Mouse (Mus musculus) urinary bladder, postnatal 14 days (tissue): ENCODE measurements around the gene Foxl1.

Experiments
- DNase-seq: peaks from one replicate; pipeline ENCODE4 v3.0.0; 2021; ENCODE audit warnings: low spot score

Gene Foxl1

DNA sequence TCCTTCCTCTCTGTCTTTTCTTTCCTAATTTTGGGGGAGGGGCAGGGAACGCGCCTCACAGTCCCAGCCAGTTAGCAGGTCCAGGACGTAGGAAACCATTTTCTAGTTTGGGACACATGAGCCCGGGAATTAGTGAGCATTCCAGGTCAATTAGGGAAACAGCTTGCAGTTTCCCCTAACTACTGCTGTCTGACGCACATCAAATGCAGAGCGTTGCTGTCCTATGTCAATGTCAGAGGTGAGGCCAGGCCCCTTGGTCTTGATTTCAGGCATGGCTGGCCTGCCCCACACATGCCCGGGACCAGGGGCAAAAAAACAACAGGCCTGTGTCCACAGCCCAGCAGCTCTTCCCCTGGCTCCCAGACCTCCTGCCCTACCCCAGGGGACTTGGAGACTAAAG is 42.4 kb downstream of the Foxl1 start:
- no peak for DNase-seq

DNA sequence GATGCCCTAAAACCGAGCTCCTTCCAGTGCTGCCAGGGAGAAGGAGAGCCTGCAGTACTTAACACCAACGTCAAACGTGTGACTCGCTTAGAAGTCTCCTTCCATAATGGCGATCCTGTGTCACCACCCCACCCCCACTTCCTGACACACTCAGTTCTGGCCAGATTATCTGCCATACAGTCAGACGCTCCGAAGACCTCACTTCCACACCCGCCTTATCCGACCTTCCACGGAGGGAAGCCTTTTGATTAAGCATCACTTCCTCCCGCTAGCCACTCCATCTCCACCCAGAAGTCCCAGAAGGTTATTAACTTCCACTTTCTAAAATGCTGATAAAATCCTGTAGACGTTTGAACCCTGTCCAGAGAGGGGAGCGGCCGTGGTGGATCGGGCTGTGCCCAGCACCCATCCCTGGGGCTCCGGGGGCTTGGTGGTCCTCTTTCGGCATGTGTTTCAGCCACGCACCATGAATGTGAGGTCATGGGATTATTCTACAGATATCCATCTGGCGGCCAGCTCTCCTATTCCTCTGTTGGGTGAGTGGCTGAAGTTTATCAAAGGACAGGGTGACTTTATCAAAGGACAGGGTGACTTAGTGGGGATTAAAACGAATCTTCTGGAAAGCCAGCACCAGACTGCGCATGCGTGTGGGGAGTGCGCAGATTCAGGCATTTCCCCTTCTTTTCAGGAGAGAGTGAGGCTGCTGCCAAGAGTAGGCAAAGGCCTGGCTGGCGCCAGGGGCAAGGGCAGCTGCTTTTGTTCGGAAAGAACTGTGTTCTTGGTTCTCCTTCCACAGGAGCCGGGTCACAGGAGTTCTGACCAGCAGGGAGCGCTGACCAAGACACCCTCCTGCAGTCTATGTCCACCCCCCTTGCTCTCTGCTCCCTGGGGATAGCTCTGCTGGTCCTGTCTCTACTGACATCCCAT is 43.1 kb downstream of the Foxl1 start:
- peak; percentile 28 for DNase-seq

DNA sequence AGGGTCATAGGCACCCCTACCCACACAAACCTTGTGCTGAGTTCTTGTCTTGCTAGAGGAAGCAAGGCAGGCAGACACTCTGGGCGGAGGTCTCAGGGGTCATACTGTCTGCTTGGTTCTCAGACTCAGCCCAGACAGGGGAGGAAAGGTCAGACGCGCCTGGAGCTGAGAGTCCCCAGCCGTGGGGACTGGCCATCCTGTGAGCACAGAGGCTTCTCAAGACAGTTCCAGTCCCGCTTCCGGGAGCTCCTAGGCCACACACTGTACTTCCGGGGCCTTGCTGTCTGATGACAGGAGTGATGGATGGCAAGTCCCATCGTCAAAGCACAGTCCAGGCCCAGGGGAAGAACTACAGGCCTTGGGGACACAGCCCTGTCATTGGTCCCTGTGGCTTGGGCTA is 44.8 kb downstream of the Foxl1 start:
- no peak for DNase-seq

DNA sequence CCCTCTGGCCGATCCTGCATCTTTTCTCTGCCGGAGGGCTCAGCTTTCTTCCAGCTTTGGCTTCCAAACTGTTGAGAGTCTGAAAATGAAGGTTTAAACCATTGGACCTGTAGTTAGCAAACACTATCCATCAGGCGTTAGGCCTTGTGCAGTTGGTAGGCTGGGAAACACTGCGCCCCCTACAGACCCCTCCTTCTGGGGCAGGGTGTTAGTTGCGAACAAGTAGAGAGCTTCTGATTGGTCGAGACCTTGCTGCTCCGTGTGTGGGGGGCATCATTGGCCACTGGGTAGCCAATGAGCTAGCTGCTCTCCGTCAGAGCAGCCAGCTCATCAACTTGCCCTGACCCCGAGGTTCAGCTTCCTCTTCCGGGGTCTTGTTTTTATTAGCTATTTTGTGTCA is 46.4 kb downstream of the Foxl1 start:
- DNase-seq, result no peak

DNA sequence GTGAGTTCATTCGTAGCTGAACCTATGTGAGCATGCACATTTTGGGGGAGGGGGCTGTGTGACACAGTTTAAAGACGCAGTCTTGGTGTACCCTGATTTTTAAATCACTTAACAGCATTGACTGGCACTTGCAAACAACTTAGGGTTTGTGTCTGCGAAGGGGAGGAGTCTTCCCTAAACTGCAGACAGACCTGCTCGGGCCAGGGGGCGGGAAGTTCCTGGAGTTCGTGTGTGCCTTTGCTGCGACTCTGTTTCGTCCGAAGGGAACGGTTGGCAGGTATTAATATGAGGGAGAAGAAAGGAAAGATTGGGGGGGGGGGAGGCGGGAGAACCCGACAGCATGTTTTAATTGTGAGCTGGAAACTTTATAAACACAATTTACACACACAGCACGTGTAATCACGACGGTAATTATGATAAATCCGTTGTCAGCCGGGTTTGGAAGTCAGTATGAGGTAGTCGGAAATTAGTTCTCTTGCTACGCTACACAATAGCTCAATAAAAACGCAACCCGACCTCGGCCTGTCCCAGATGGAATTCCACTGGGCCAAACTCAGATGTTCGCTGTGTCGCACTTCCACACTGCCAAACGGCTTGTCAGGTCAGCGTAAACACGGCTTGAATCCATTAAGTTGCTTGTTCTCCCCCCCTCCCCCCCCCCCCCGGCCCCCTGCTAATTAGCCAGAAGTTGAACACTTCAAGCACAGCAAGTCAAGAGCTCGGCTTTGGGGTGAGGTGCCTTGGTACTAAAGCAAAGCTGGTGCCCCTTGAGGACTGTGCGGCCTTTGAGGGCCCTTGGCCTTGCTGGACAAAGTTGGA is 47.2 kb downstream of the Foxl1 start:
- no peak for DNase-seq

DNA sequence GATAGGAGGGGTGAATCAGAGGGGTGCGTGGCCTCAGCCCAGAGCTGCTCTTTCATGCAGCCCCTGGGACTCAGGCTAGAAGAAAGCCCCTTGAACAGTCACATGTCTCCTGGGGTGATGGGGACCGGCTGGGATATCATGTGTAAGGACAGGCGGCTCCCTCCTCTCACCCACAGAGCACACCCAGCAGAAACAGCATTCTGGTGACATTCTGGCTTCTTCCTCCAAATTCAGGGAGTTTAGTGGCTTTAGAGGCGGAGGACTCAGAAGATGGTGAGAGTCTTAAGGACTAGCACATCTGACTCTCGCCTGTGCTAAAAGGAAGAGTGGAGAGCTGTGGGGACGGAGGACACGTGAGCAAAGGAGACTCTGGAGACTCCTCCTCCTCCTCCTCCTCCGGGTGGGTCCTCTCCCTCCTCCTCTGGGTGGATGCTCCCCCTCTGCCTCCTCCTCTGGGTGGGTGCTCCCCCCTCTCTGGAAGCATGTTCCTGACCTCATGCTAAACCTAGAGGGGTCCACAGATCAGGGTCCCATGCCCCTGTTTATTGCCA is 47.9 kb downstream of the Foxl1 start:
- DNase-seq, result no peak

DNA sequence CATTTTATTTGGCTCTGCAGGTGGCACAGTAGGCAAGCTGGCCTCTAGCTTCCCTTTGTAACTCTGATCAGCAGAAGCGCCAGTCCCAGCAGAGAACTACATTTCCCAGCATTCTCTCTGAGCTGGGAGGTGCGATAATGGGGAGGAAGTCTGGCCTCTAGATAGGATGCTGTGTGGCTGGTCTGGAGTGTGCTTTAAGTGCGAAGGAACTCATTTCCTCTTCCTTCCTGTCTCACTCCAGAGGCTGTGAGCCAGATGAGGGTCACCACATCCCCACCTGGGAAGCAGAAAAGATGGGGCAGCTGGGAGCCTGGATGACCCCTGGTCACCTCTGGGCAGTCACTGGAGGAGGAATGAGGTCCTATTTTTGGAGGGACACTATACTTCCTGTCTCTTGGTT is 48.6 kb downstream of the Foxl1 start:
- no peak for DNase-seq
